Mouse (Mus musculus) heart, adult 18-20 months (tissue): ENCODE data around the gene Dusp3. TPM values are rescaled to one million over a fixed set of nuclear protein-coding genes. Genes with fewer than 3 reads are reported as not detected.

Experiments
- DNase-seq, 2 experiments: peaks; one replicate each; pipeline ENCODE4 v3.0.0; 2021 to 2022; ENCODE audit warnings: mixed read lengths in 1 of 2
- long read RNA-seq, 2 experiments: library from polyadenylated mRNA; stranded (forward); transcript quantifications; one replicate each; pipeline ENCODE4 v2.0.0; 2021
- total RNA-seq, 2 experiments: library from RNA; stranded (reverse); gene quantifications; 2 replicates each; pipeline ENCODE4 v1.2.3; 2021

Dusp3 gene
- total RNA-seq: 100 to 1,000 TPM; 107 to 117 TPM
- long read RNA-seq, experiment 1, full-length matches to known transcripts: 19 of 104 reads
- long read RNA-seq, experiment 1, partial matches to known transcripts: 0 of 104 reads
- long read RNA-seq, experiment 1, other reads (novel, unspliced or antisense): 85 of 104 reads
- long read RNA-seq, experiment 2, full-length matches to known transcripts: 1 of 48 reads
- long read RNA-seq, experiment 2, partial matches to known transcripts: 0 of 48 reads
- long read RNA-seq, experiment 2, other reads (novel, unspliced or antisense): 47 of 48 reads

DNA sequence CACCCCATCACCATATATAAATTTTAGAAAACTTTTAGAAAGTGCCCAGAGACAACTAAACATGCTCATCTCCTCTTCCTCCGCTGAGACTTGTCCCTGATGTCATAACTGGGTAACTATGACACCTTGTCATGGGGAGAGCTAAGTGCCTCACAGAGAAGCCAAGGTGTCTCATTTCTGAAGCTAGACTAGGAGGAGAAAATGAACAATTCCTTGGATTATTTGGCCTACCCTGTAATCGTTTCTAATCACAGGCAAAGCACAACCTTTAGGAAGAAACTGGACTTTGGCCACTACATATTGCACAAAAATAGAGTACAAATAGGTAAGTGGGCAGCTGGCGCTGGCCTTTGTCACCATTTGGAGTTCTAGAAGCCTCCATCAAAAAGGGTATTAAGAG is at the start of gene Dusp3:
Gene Dusp3, minus strand, starts transcription at position 101 of the 400 bp plus-strand sequence.
- DNase-seq: no peak

DNA sequence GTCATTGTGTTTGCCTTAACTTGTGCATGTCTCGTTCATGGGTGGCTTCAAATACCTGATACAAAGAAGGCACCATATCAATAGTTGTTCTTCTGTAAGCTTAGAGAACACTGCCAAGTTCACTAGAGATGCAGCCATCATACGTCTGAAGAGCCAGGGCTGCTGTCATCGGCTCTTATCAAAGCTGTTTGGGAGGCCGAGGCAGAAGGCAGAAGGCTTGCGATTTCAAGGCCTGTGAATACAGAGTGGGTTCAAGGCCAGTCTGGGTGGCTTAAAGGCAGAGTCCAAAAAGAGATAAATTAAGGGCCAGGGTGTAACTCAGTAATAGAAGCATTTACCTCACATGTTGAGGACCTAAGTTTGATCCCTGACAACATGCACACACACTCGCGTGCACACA is 49.5 kb upstream of the Dusp3 start:
- no peak for DNase-seq

DNA sequence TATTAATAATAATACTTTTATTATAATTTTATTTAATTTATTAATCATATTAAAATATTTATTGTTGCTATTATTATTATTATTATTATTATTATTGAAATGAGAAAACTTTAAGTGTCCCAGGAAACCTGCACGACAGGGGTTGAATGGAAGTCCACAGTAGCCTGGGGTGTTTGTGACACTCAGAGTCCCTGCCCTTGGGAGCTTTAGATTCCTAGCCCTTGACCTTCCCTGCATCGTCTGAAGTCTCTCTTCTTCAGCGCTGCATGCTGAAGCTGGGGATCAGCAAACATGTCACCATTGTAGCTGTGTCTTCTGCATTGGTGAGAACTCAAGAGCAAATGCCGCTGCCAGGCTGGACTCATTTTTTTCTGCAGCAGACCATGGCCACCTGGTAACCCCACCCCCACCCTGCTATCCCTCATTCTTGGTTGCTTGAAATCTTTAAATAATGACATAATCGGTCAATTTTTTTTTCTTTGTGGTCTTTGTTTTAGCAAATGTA is 48.7 kb upstream of the Dusp3 start:
- no peak for DNase-seq

DNA sequence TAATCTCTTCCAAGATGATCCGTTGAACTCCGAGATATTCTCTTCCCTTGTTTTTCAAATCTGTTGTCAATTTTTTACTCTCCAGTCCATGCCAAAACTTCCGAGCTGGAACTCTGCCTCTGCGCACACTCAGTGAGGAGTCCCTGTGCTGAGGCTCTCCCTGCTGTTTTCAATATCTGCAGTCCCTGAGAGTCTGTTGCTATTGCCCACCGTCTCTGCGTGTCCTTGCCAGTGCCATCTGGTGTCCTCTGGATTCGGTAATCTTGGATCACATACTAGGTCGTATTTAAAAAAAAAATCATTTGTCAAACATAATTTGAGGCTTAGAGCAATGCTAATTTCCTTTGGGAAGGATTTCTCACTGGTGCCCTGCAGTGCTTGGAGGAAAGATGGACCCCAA is 48.1 kb upstream of the Dusp3 start:
- DNase-seq: no peak

DNA sequence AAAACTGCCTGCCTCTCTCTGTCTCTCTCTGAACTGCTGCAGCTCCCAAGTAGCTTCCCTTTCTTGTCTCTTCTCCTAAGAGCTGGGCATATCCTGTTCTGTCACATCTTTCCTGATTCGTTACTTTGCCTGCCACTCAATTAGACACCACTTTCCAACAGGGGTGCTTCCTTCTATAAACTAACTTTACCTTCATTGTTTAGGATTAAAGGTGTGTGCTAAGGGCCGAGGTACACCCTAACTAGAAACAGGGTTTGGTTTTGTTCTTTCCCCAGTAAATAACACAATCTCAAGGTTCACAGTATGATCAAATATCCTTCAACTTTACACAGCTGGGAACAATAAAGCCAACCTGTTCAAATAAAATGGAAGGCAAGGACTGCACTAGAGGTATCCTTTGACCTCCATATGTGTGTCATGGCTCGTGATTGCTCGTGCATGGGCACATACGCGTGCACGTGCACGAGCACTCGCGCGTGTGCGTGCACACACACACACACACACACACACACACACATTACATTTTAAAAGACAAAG is 46.3 kb upstream of the Dusp3 start:
- DNase-seq: no peak

DNA sequence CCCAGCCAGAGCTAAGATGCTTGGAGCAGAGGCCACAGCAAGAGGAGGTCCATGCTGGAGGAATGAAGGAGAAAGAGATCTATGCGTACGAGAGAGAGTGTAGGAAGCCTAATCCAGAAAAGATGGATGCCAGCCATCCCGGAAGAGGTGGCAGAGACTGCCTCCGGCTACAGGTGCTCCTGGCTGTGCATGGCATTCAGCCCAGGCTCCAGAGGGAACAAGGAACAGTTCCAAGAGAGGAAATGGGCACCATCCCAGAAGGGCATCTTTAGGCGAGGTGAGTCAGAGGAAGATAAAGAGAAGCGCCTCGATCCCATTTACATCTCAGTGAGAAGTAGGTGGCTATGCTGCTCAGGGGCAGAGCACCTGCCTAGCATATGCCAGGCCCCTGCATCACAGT is 44.3 kb upstream of the Dusp3 start:
- DNase-seq: no peak

- no peak for DNase-seq
Observed at GRCm38 (mm10) chr11:102029966-102030365, 43.2 kb upstream of the Dusp3 start.

DNA sequence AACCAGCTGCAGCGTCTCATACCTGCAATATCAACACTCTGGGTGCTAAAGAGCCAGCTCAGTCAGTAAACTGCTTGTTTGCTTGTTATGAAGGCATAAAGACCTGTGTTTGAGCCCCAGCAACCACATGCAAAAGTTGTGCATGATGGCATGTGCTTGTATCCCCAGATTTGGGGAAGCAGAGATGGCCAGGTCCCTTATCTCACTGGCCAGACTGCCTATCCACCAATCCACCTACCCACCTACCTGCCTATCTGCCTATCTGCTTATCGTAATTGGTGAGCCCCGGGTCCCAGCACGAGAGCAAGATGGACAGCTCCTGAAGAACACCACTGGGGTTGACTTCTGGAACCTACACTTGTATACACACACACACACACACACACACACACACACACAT is 42.5 kb upstream of the Dusp3 start:
- DNase-seq: no peak

DNA sequence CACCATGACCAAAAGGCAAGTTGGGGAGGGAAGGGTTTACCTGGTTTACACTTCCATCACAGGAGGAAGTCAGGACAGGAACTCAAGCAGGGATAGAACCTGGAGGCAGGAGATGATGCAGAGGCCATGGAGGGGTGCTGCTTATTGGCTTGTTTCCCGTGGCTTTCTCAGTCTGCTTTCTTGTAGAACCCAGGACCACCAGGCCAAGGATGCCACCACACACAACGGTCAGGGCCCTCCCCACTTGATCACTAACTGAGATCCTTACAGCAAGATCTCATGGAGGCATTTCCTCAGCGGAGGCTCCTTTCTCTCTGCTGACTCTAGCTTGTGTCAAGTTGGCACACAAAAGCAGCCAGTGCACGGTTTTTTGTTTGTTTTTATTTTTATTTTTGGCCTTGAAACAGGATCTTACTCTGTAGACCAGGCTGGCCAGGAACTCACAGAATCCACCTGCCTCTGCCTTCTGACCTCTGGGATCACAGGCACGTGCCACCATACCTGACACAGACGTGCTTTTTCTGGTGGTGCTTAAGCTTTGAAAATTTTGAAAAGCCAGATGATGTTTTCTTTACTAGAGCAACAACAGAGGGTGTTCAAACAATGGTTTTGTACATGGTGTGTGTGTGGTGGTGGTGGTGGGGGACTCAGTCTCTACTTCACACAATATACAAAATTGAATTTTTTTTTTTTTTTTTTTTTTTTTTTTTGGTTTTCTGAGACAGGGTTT is 41.4 kb upstream of the Dusp3 start, which contains the start of gene Mpp3:
Gene Mpp3, minus strand, starts transcription at position 375 of the 730 bp plus-strand sequence.
- DNase-seq: no peak

DNA sequence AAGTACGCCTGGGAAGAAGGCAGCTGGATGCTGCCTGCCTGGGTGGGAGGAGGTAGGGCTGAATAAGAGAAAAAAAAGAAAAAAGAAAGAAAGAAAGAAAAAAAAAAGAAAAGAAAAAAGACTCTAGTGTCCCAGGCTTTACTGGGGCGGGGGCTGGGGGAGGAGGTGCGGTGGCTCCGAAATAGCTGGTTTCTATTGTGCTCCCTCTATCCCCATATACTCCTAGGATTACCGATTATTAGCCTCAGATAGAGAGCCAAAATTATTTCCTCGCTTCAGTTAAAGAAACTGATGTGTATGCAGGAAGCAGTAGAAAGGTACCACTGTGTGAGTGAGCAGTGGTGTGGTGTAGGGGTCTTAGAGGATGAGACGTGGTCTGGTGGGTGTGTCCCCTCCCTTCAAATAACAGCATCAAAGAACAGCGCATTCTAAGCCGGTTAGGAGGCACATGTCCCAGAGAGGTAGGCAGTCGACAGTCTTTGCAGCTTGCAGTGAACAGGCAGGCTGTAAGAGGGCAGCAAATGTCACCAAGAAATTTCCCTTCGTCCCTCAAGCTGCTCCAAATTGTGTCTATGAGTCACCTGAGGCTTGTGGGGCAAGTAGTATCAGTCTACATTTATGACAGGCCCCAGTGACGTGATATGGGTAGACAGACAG is 40.7 kb upstream of the Dusp3 start:
- no peak for DNase-seq

DNA sequence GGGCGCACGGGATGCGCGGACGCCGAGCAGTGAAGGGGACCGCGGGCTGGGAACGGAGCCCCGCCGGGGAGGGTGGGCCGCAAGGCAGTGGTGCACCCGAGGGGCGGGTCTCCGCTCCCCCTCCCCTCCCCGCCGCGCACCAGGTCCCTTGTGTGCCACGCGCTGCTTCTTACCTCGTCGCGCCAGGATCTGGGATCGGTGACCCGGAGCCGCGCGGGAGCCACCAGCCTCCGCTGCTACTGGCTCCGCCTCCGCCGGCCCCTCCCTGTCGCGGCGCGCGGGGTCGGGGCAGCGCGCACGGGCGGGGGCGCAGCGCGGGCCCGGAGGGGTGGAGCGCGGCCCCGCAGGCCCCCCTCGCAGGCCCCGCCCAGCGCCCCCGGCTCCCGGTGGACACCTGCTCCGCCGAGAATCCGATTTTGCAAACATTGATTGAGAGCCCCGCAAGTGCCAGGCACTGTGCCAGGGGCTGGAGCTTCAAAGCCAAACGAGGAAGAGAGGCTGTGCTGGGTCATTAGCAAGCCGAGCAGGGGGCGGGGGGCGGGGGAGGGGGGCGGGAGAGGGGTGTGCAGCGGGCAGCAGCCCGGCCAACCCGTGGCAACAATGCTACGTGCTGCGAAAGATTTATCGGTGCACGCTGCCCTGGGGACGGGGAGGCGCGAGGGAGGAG is 40.0 kb upstream of the Dusp3 start:
- DNase-seq: peak; percentile 75

DNA sequence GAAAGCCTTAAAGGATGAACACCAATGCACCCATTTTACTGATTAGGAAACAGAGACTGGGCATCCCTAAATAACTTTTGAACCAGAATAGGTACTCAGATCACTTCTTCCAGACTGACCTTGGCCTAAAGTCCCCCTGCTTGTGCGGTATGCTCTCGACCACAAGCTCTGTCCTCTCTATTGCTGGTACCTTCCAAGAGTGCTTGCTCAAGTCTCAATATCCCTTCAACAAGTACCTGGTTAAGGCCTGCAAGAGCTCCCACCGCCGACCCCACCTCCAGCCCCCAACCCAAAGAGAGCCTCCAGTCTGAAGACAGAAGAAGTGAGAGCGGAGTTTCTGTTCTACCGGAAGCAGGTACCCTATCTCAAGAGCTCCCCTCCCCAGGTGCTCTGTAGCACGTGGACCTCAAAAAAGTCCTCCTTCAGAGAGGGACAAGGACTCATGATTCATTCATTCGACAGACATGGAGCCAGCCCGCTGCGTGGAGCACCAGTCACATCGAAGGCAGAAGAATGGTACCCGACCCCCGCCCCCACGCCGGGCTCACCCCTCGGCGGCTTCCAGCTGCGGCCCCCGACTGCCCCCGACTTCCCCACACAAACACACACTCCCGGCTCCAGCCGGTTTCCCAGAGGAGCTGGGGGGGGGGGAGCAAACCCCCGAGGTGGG is 39.3 kb upstream of the Dusp3 start:
- DNase-seq: no peak

GRCm38 (mm10) chr11:102025354-102025753 is 38.5 kb upstream of the Dusp3 start:
- DNase-seq: no peak

- no peak for DNase-seq
Observed at GRCm38 (mm10) chr11:102024875-102025274, 38.1 kb upstream of the Dusp3 start.

DNA sequence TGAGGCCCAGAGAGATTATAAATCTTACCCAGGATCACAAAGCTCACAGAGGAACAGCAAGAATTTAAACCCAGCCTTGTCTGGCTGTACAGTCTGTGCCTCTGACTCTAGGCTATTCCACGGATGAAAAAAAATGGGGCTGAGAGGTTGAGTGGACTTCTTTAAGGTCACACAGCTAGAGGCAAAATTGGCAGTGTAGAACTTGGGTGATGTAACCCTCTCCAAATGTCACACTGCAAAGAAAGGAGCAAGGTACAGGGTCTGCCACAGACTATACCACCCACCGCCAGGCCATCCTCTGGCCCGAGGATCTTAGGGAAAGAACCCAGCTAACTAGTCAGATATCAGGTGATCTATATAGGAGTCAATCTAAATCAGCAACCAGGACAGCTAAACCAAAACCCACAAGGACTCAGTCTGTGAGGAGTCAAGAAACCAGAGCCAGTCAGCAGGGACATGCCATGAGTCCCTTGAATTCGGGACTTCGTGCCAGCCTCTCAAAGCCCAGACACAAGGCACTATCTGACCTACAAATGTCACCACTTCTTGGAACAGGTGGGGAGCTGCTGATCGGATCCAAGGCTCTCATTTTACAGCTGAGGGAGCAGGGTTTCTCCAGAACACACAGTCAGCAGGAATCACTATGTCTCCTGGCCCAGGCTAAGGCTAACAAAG is 37.4 kb upstream of the Dusp3 start:
- no peak for DNase-seq

DNA sequence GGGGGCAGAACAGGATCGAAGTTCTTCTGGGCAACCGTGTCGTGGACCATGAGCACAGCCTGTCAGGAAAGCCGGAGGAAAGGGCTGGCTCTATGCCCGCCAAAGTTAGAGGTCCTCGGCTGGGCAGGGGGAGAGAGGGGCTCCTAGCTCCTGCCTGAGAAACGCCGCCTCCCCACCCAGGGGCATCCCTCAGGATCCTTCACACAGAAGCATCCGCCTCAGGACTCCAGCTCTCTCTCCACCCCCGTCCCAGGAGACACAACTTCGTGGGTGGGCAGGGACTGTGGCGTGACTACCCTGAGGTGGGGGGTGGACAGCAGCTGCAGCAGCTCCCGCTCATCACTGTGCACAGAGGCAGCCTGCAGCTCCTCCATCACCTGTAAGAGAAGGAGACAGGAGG is 36.6 kb upstream of the Dusp3 start:
- DNase-seq: no peak

DNA sequence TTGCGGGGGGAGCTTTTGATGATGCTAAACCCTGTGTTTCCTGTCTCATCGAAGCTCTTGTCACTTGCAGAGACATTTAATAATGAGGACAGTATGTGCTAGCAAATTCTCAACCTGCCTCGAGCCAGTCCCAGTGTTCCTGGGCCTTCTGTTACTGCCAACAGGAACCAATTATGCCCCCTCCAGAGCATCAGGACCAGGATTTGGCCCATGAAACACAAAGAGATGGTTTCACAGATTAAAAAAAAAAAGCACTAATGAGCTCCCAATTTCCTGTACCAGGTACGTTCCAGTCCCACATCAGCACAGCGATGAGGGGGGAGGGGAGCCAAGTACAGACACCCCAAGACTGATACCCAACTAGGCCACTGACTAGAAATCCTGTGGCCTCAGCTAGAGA is 34.4 kb upstream of the Dusp3 start:
- no peak for DNase-seq

- DNase-seq: no peak
Observed at GRCm38 (mm10) chr11:102019736-102020135, 32.9 kb upstream of the Dusp3 start.

DNA sequence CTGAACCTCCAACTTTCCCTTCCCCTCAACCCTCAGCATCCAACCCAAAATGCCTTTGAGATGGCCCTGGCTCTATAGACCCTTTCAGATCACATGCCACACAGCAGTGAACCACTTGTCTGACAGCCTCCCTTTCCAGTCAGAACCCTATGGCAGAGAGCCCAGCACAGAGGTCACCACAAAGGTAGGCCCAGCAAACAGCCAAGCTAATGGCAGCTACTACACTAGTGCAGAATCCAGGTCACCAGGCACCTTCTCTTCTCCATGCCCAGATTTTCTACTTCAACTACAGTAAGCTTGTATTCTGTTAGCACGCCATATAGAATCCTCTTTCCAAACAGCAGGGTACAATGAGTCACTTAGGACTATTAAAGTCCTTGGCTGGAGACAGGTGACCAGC is 29.3 kb upstream of the Dusp3 start:
- DNase-seq: peak; percentile 71 to 72

- DNase-seq: no peak
Observed at GRCm38 (mm10) chr11:102015472-102015871, 28.7 kb upstream of the Dusp3 start.

- no peak for DNase-seq
Observed at GRCm38 (mm10) chr11:102013201-102013600, 26.4 kb upstream of the Dusp3 start.
